Mouse (Mus musculus): ENCODE data around the gene Slc25a22.

Gene Slc25a22

GRCm38 (mm10) chr7:141387807-141388486, 49.7 kb downstream of the Slc25a22 start:
- DNase-seq (ENCODE audit: low read depth in 2 of 2, low spot score in 2 of 2): no peak

DNA sequence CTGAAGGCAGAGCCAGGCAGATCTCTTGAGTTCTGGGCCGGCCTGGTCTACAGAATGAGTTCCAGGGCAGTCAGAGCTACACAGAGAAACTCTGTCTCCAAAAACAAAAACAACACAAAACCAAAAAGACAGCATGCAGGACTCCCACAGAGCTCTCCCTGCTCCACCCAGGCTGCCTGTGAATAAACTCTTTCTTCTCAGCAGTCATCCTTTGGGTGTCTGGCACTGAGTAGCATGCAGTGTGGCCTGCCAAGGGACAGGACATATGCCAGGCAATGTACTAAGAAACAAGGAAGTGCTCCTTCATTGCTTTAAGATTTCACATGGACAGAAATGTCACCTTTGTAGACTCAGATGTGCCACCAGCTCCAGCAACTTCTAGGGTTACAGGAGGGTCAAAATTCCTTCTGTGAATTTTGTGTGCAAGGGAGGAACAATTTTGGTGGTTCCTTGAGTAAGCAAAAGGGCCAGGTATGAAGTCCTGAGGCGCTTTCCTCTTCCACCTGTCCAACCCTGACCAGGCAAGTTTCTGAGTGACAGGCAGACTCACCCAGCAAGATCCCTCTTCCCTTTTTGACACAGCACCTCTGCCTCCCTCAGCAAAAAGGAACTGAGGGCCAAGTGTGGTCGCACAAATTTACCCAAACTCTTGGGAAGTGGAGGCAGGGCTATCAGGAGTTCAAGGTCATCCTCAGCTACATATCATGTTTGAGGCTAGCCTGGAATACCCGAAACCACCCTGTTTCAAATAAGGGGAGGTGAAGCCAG, 56.4 kb downstream of the Slc25a22 start:
- DNase-seq (ENCODE audit: low read depth in 2 of 2, low spot score in 2 of 2): no peak

Measured in CD8-positive naive resting alpha-beta T cell, adult 2 months (primary cell).